Mouse (Mus musculus) kidney, embryonic 14.5 days (tissue): Measurements from ENCODE around the gene Cyp21a1. TPM values are rescaled to one million over a fixed set of nuclear protein-coding genes. Genes with fewer than 3 reads are reported as not detected.

Source experiments
- microRNA-seq: library from miRNA; unstranded; fragments of <30 nt; microRNA quantifications from one replicate; pipeline ENCODE4, GENCODE M21; 2016
- polyA plus RNA-seq: library from polyadenylated mRNA; unstranded; fragments of >200 nt; fragmentation: Nextera tagmentation; extraction: Ambion mirVana; gene quantifications from 2 replicates; pipeline ENCODE4 v1.2.1, GENCODE M21; 2014

The Cyp21a1 gene
- polyA plus RNA-seq, 1 experiment from 2014 or later: not detected

Small RNA genes within 50 kb of the gene (microRNA-seq; reads per million reads assigned to microRNA genes)
- not detected for gene Gm27471
- 0.63 reads per million for gene Mir6970
- gene Mir6971: 1.5 reads per million

Other genes starting within 250 kb of the Cyp21a1 start
- gene Notch4, start 240.3 kb downstream of the Cyp21a1 start, polyA plus RNA-seq: 9.7 and 11.2 TPM in 2 replicates
- gene Gpsm3, start 214.8 kb downstream of the Cyp21a1 start, polyA plus RNA-seq: 19.3 and 21.4 TPM in 2 replicates
- 17.8 and 20.9 TPM in 2 replicates for gene Pbx2, start 213.3 kb downstream of the Cyp21a1 start, polyA plus RNA-seq
- 5.8 and 6.6 TPM in 2 replicates for gene Ager, start 206.7 kb downstream of the Cyp21a1 start, polyA plus RNA-seq
- 118 and 139 TPM in 2 replicates for gene Rnf5, start 200.9 kb downstream of the Cyp21a1 start, polyA plus RNA-seq
- 61.7 and 75.3 TPM in 2 replicates for gene Agpat1, start 200.3 kb downstream of the Cyp21a1 start, polyA plus RNA-seq
- 3.2 and 3.6 TPM in 2 replicates for gene Egfl8, start 188.6 kb downstream of the Cyp21a1 start, polyA plus RNA-seq
- gene Ppt2, start 176.1 kb downstream of the Cyp21a1 start, polyA plus RNA-seq: 33.5 and 39.1 TPM in 2 replicates
- 0.16 and 0.18 TPM in 2 replicates for gene Prrt1, start 175.0 kb downstream of the Cyp21a1 start, polyA plus RNA-seq
- gene Fkbpl, start 159.8 kb downstream of the Cyp21a1 start, polyA plus RNA-seq: 14.8 and 16.5 TPM in 2 replicates
- 54.6 and 61.7 TPM in 2 replicates for gene Atf6b, start 157.4 kb downstream of the Cyp21a1 start, polyA plus RNA-seq
- 0.15 and 0.26 TPM in 2 replicates for gene Tnxb, start 134.0 kb downstream of the Cyp21a1 start, polyA plus RNA-seq
- not detected in 2 replicates for gene C4b, start 60.7 kb downstream of the Cyp21a1 start, polyA plus RNA-seq
- 25.2 and 28.7 TPM in 2 replicates for gene Stk19, start 32.4 kb upstream of the Cyp21a1 start, polyA plus RNA-seq
- 55.7 and 66.4 TPM in 2 replicates for gene Dxo, start 32.5 kb upstream of the Cyp21a1 start, polyA plus RNA-seq
- gene Skiv2l, start 45.6 kb upstream of the Cyp21a1 start, polyA plus RNA-seq: 22.8 and 45.9 TPM in 2 replicates
- 107 and 119 TPM in 2 replicates for gene Nelfe, start 45.8 kb upstream of the Cyp21a1 start, polyA plus RNA-seq
- gene Cfb, start 58.0 kb upstream of the Cyp21a1 start, polyA plus RNA-seq: 4.0 and 5.4 TPM in 2 replicates
- 2.1 and 3.7 TPM in 2 replicates for gene Zbtb12, start 74.9 kb upstream of the Cyp21a1 start, polyA plus RNA-seq
- gene Gm20547, start 77.5 kb upstream of the Cyp21a1 start, polyA plus RNA-seq: not detected in 2 replicates
- 1.7 and 1.9 TPM in 2 replicates for gene C2, start 93.7 kb upstream of the Cyp21a1 start, polyA plus RNA-seq
- gene Ehmt2, start 93.9 kb upstream of the Cyp21a1 start, polyA plus RNA-seq: 70.5 and 76.9 TPM in 2 replicates
- gene Slc44a4, start 109.9 kb upstream of the Cyp21a1 start, polyA plus RNA-seq: 5.4 and 7.7 TPM in 2 replicates
- gene Neu1, start 126.7 kb upstream of the Cyp21a1 start, polyA plus RNA-seq: 19.6 and 23.2 TPM in 2 replicates
- 0.54 and 0.80 TPM in 2 replicates for gene Hspa1b, start 154.7 kb upstream of the Cyp21a1 start, polyA plus RNA-seq
- not detected in 2 replicates for gene Gm20481, start 165.4 kb upstream of the Cyp21a1 start, polyA plus RNA-seq
- gene Hspa1a, start 167.6 kb upstream of the Cyp21a1 start, polyA plus RNA-seq: 4.3 and 4.8 TPM in 2 replicates
- gene Hspa1l, start 168.1 kb upstream of the Cyp21a1 start, polyA plus RNA-seq: 0.79 and 1.3 TPM in 2 replicates
- 240 and 246 TPM in 2 replicates for gene Lsm2, start 177.3 kb upstream of the Cyp21a1 start, polyA plus RNA-seq
- gene Vars, start 196.4 kb upstream of the Cyp21a1 start, polyA plus RNA-seq: 96.4 and 137 TPM in 2 replicates
- gene Vwa7, start 212.0 kb upstream of the Cyp21a1 start, polyA plus RNA-seq: 0.13 and 0.28 TPM in 2 replicates
- gene Sapcd1, start 223.5 kb upstream of the Cyp21a1 start, polyA plus RNA-seq: 6.6 and 10.9 TPM in 2 replicates
- gene Msh5, start 242.2 kb upstream of the Cyp21a1 start, polyA plus RNA-seq: 4.9 and 5.9 TPM in 2 replicates
- gene Clic1, start 245.4 kb upstream of the Cyp21a1 start, polyA plus RNA-seq: 72.1 and 172 TPM in 2 replicates